Mouse (Mus musculus) bone marrow macrophage, adult 2 months (primary cell): Measurements from ENCODE around the gene Slc31a2.

Experiments used
- CTCF ChIP-seq: IDR thresholded peaks from 2 replicates; pipeline ENCODE4 v1.5.1; 2012; ENCODE audit warnings: low read depth, mild to moderate bottlenecking, low read length, moderate library complexity
- POLR2A ChIP-seq: IDR thresholded peaks from 2 replicates; pipeline ENCODE4 v1.6.1; 2012; ENCODE audit warnings: mild to moderate bottlenecking, low read depth, low read length, borderline replicate concordance

DNA sequence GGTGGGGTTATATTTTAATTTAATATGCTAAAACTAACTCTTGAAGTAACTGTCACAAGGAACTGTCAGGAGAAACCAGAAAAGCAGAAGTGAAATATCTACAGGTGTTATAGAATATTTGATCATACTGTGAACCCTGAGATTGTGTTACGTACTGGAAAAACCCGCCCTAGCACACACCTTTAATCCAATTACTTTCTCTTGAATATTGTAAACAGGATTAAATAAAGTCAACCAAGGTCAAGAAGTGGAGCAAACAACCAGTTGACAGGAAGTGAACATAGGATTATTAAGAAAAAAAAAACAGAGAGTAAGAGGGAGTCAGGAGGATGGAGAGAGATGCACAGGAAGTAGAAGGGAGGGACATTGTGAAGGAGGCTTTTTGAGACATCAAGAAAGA, 50.5 kb downstream of the Slc31a2 start:
- no peak for TF ChIP-seq POLR2A
- no peak for TF ChIP-seq CTCF
